Mouse (Mus musculus) ovary, postnatal 36 days (tissue): ENCODE measurements around the gene Slc3a2.

ENCODE experiments used
- DNase-seq: peaks from one replicate; pipeline ENCODE4 v3.0.0; 2022; ENCODE audit warnings: low spot score, mixed read lengths

The Slc3a2 gene

GRCm38 (mm10) chr19:8710057-8710456, 13.1 kb downstream of the Slc3a2 start:
- no peak for DNase-seq

DNA sequence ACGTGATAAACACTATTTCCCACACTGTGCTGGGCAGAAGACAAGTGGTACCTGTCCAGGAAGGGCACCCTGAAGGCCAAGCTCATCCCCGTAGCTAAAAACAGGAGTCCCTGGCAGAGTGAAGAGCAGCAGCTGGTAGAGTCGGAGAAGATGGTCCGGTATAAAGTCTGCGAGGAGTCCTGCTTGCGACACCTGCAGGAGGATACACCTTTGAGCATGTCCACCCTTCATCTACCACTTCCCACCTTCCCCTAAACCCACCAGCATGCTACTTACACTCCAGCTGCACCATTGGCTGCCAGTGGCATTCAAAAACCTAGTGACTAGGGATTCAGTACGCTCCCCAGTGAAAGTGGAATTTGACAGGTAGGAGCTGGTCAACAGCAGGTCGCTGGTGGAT, 14.2 kb downstream of the Slc3a2 start:
- DNase-seq: no peak

DNA sequence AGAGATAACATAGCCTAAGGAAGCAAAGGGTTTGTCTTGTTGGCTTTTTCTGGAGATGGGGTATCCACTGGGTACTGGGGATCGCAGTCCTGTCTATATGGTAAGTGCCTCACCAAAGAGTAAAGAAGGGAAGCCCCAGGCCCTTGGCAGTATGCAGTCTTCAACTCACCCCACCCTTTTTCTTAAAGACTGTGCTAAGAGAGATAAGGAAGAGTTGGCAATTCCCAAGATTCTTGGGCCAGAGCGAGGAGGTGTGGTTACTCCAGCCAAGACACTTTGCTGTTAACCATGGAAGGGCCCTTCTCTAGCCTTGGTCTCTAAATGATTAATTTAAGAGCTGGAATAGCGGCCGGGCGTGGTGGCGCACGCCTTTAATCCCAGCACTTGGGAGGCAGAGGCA, 16.2 kb downstream of the Slc3a2 start:
- no peak for DNase-seq

DNA sequence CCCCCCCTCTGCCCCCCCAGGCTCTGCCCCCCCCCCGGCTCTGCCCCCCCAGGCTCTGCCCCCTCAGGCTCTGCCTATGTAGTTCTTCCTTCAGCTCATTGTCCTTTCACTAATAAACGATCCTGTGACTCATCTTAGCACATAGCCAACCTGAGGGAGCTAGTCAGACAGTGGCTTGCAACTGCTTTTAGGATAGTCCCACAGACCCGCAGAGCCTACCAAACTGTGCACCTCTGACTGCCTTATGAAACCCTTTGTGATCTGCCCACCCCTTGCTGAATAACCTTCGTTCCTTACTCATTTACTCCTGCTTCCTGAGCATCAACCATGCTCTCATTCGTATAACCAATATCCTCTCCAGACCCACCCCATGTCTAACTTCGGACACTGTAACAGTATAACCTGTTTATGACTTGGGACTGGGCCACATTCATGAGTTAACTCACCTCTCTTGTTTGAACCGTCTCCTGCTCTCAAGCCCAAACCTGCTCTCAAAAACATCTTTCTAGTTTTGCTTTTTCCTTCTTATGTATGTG, 17.0 kb downstream of the Slc3a2 start:
- no peak for DNase-seq

GRCm38 (mm10) chr19:8705026-8705708, 18.0 kb downstream of the Slc3a2 start:
- DNase-seq: no peak

DNA sequence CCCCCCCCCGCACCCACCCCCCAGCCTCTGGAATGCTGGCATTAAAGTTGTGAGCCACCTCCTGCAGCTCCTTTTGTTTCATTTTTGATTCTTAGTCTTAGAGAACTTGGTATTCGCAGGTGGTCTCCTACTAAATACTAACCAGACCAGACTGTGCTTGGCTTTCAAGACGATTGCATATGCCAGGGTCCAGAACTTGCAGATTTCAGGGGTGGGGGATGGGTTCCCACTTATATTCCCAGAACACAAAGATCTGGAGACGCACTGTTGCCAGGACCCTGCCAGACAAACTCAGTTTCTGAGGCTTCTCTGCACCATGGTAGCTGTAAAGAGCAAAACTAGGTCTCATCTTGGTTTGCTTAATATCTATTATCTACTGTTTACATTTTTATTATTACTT, 19.6 kb downstream of the Slc3a2 start:
- no peak for DNase-seq

GRCm38 (mm10) chr19:8702458-8702857, 20.7 kb downstream of the Slc3a2 start:
- peak; percentile 26 for DNase-seq

DNA sequence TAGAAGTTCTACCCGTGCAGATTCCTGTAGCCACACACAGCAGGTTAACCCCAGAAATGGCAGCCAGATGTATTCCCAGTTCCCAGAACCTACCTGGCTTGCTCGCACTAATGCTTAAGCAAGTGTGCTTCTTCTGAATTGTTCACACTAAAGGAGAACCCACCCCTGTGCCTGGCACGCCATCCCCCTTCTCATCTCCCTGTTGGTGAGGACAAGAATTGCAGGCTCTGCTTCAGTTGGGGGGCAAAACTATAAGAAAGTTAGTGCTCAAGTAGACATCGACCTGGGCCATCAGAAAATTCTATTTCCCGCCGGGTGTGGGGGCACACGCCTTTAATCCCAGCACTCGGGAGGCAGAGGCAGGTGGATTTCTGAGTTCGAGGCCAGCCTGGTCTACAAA, 23.5 kb downstream of the Slc3a2 start:
- no peak for DNase-seq

DNA sequence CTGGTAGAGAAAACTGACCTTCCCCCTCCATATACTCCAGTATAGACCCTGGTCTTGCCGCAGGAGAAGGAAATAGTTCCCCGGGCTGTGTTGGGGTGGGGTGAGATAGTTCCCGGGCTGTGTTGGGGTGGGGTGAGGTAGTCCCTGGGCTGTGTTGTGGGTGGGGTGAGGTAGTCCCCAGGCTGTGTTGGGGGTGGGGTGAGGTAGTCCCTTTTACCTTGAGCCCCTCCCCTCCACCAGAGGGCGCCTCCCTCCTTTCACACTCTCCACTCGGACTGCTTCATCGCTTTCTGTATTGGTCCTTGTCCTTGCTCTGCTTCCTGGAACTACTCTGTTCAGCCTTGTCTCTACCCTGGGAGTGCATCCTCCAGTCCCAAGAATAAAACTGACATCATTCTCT, 27.8 kb downstream of the Slc3a2 start:
- DNase-seq: peak; percentile 53

GRCm38 (mm10) chr19:8692740-8693139, 30.4 kb downstream of the Slc3a2 start:
- DNase-seq: no peak

DNA sequence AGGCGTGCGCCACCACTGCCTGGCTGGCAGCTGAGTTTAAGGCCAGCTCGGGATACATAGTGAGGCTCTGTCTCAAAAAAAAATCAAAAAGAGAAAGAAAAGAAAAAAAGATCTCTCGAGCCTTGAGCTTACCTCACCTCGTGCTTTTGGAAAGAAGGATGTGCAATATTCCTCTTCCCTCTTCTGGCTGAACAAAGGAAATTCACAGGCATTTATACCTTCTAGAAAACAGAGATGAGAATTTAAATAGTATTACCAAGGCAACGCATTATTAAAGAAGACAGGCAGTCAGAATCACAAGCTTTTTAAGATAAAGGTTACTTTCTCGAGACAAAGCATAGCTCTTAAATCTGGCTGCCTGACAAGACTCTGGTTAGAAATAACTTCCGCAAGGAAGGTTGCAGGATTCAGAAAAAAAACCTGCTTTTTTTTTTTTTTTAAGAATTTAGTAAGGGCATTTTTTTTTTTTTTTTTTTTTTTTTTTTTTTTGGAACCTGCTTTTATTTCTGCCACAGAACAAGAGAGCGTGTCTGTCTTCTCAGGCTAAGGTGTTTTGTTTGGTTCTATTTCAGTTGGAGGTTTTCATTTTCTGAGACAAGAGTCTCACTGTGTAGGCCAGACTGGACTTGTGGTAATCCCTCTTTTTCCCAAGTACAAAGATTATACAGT, 31.2 kb downstream of the Slc3a2 start:
- no peak for DNase-seq

GRCm38 (mm10) chr19:8683627-8684026, 39.5 kb downstream of the Slc3a2 start:
- DNase-seq: no peak

DNA sequence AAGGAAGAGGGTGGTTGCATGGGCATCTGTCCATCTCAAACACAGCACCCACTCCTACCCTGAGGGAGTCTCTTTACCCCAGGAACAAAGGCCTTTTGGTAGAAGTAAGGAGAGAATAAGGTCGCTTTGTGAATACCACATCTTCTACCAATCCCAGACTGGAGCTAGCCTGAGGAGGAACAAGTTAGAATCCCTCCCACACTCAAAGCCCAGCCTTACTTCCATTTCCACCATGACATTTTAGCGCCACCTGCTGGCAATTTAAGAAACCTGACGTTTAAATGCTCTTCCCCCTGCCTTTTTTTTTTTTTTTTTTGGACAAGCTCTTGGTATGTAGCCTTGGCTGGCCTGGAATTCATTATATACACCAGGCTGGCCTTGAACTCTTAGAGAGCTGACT, 40.2 kb downstream of the Slc3a2 start:
- peak; percentile 45 for DNase-seq

GRCm38 (mm10) chr19:8681633-8682362, 41.4 kb downstream of the Slc3a2 start:
- DNase-seq: no peak

DNA sequence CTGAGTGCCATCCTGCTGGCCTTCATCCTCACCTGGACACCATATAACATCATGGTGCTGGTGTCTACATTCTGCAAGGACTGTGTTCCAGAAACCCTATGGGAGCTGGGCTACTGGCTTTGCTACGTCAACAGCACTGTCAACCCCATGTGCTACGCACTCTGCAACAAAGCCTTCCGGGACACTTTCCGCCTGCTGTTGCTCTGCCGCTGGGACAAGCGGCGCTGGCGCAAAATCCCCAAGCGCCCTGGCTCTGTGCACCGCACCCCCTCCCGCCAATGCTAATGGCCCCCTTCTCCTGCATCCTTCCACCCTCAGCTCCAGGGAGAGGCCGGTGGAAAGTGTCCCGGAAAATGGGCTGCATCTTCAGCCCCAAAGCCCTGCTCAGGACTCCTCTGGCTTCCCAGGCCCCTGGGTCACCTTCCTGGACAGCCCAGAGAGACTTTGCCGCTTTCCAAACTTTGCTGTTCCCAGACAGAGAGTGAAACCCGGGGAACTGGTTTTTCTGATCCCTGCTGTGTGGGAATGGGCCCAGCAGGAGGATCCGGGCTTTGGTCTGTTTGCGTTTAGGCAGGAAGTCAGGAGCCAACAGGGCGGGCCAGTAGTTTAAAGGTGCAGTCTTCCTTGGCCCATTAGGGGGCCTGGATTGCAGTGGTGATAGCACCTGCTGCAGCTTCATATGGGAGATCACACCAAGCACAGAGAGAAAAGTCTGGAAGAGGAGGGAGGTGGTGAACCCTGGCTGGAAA, 44.0 kb downstream of the Slc3a2 start:
- no peak for DNase-seq

DNA sequence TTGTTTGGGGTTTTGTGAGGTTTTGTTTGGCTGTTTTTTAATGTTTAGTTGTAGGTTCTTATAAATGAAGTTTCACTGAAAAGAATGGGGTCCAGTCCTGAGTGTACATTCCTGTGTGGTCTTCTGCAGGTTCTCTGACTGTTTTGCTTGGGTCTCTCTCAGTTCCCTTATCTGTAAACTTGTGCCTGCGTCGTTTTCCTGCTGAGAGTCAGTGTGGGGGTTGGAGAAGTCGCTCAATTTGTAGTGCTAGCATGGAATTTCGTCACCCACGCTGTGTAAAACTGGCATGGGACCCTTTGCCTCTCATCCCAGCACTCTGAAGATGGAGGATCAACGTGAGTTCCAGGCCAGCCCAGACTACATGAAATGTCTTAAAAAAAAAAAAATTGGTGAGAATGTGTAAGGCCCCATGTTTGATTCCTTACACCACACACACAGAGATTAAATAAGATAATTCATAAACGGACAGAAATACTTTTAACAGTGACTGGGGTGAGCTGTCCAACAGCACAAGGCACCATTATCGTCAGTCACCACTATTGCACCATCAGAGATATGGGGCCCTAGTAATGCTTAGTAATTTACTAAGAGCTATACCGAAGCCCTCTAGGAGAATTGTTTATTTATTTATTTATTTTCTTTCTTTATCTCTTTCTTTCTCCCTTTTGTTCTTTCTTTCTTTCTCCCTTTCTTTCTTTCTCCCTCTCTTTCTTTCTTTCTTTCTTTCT, 49.7 kb downstream of the Slc3a2 start:
- no peak for DNase-seq

DNA sequence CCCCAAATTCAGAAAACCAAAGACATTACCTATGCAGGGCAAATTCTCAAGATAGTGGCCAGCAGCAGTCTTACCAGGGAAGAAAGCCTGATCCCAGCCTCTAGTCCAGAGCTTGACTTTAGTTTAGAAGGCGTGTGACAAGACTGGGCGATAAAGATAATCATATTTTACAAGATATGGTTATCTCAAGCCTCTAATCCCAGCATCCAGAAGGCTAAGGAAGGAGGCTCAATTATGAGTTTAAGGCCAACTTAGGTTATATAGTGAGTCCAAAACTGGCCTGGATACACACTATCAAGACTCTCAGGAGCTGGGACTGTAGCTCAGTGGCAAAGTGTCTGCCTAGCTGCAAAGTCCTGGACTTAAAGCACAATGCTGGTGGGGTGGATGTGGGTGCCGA, 50.3 kb downstream of the Slc3a2 start:
- DNase-seq: no peak

DNA sequence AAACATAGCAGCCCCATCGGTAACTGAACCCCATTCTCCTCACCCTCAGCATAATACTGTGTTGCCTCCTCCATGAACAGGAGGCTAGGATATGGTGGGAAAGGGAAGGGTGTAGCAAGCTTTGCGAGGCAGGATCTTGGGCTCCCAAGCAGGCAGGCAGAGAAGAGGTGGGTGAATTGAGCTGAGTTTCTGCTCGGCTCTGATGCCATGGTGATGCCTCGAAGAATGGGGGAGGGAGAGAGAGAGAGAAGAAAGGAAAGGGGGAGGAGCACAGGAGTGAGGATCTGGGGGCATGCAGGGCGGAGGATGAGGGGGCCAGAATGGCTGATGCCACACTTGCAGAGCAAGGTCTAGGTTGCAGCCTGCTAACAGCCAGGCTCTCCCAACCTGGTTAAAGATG, 57.4 kb downstream of the Slc3a2 start:
- no peak for DNase-seq

- DNase-seq: no peak
These were observed 58.3 kb downstream of the Slc3a2 start for GRCm38 (mm10) chr19:8664859-8665258.

DNA sequence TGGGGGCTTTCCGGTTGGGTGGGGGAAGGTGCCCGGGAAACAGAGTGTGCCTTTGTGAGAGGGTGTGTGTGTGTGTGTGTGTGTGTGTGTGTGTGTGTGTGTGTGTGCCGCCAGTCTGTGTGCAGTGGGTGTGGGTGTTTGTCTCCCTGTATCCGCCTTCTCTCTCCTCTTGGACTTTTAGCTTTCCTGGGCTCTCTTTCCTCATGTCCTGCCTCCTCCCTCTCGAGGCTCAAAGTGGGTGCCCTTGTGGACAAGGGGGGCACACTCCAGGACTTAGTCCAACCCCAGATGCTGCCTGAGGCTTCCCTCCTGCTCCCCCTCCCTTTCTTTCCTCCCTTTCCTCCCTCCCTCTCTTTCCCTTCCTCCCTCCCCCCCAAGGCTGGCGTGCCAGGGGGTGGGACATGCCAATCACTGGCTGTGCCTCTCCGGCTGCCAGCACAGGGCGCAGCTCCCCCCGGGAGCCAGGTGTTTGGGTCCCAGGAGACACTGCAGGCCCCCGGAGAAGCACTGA, 59.2 kb downstream of the Slc3a2 start:
- DNase-seq: no peak

DNA sequence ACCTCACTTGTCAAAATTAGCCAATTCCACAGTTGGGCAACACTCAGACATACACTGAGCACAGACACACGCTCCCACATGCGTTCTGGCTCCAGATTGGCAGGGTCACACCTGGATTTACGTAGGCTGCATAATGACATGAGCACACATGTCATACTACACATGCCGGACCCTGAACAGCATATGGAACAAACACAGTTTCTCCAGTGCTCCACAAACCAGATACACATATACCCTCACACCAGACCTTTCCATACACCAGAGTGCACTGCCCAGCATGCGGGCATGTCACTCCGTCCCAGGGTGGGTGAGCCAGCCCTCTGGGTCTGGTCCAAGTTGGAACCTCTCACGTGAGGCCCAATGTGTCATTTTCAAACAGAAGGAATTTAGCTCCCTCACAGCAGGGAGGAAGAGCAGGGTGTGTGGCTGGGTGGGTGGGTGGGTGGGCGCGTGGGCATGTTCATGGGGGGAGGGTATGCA, 59.8 kb downstream of the Slc3a2 start, which contains the start of gene Chrm1:
TSS of gene Chrm1 (plus strand) at position 430 of the 480 bp plus-strand sequence.
- no peak for DNase-seq
